Mouse (Mus musculus): ENCODE results near the gene Med12. TPM values are rescaled to one million over a fixed set of nuclear protein-coding genes. Genes with fewer than 3 reads are reported as not detected.

Med12 gene
- total and polyA plus RNA-seq, 2 experiments from 2014 or later: 18.2 to 39.5 TPM

GRCm38 (mm10) chrX:101301654-101302053, 27.8 kb downstream of the Med12 start:
- H3K9me3 ChIP-seq (ENCODE audit: low read length): no peaks in the 10 kb centered on the region
- ATAC-seq (ENCODE audit: low FRiP score) (no peak), DNase-seq (ENCODE audit: low spot score) (no peak)
- H3K4me2 ChIP-seq (ENCODE audit: low read depth, low read length, poor library complexity, severe bottlenecking): peak overlapping the region; percentile 60
- H3K4me3 ChIP-seq (ENCODE audit: low read depth, low read length): peak overlapping the region; percentile 50
- peak overlapping the region; percentile 30; the same call in 1 of the 2 replicates for H3K9ac ChIP-seq (replicated peaks; ENCODE audit: low read length, poor library complexity, severe bottlenecking)
- 0 out of 2 replicates have a peak, but pooled peaks cover 2% of the 10 kb centered on the region for H3K36me3 ChIP-seq (ENCODE audit: insufficient read depth, low read length)
- H3K4me1 ChIP-seq (ENCODE audit: insufficient read depth, low read length): no peaks in the 10 kb centered on the region
- TF ChIP-seq CTCF (IDR thresholded peaks at IDR 0.05): peak; percentile 8; the same call in 1 of the 2 replicates
- H3K27me3 ChIP-seq (ENCODE audit: insufficient read depth, low read length): no peaks in the 10 kb centered on the region
- 56% methylated on average over 9 of the region's 9 CpGs for WGBS
- H3K27ac ChIP-seq (ENCODE audit: low read depth, low read length): 0 out of 2 replicates have a peak overlapping the region, but pooled peaks have one; percentile 77

- no peak for DNase-seq (ENCODE audit: low spot score)
- TF ChIP-seq CTCF (IDR thresholded peaks at IDR 0.05): no peak
- H3K4me2 ChIP-seq (ENCODE audit: low read depth, low read length, poor library complexity, severe bottlenecking): no peak overlapping the region
- no peak overlapping the region for H3K27ac ChIP-seq (ENCODE audit: low read depth, low read length)
- 0 out of 2 replicates have a peak, but pooled peaks cover 4% of the 10 kb centered on the region for H3K36me3 ChIP-seq (ENCODE audit: insufficient read depth, low read length)
- no peak overlapping the region for H3K4me3 ChIP-seq (ENCODE audit: low read depth, low read length)
- H3K27me3 ChIP-seq (ENCODE audit: insufficient read depth, low read length): no peaks in the 10 kb centered on the region
- no peaks in the 10 kb centered on the region for H3K9me3 ChIP-seq (ENCODE audit: low read length)
- no peaks in the 10 kb centered on the region for H3K4me1 ChIP-seq (ENCODE audit: insufficient read depth, low read length)
- no peak overlapping the region for H3K9ac ChIP-seq (replicated peaks; ENCODE audit: low read length, poor library complexity, severe bottlenecking)
- no peak for ATAC-seq (ENCODE audit: low FRiP score)
- 31% methylated on average over 2 of the region's 2 CpGs for WGBS
Observed at GRCm38 (mm10) chrX:101304646-101305045, 30.8 kb downstream of the Med12 start.

GRCm38 (mm10) chrX:101309299-101309698, 35.5 kb downstream of the Med12 start:
- Histone ChIP-seq H3K9me3 (ENCODE audit: low read length) (no peaks in the 10 kb centered on the region), H3K36me3 (ENCODE audit: insufficient read depth, low read length) (0 out of 2 replicates have a peak, but pooled peaks cover 9% of the 10 kb centered on the region), H3K27ac (ENCODE audit: low read depth, low read length) (no peak overlapping the region), H3K4me2 (ENCODE audit: low read depth, low read length, poor library complexity, severe bottlenecking) (no peak overlapping the region), H3K4me1 (ENCODE audit: insufficient read depth, low read length) (no peaks in the 10 kb centered on the region), H3K4me3 (ENCODE audit: low read depth, low read length) (no peak overlapping the region), H3K9ac (replicated peaks; ENCODE audit: low read length, poor library complexity, severe bottlenecking) (no peak overlapping the region), H3K27me3 (ENCODE audit: insufficient read depth, low read length) (no peaks in the 10 kb centered on the region)
- WGBS: 86% methylated on average over 5 of the region's 5 CpGs
- no peak for DNase-seq (ENCODE audit: low spot score)
- TF ChIP-seq CTCF (IDR thresholded peaks at IDR 0.05): no peak
- no peak for ATAC-seq (ENCODE audit: low FRiP score)

- H3K36me3 ChIP-seq (ENCODE audit: insufficient read depth, low read length): 0 out of 2 replicates have a peak, but pooled peaks cover 8% of the 10 kb centered on the region
- no peak for TF ChIP-seq CTCF (IDR thresholded peaks at IDR 0.05)
- ATAC-seq (ENCODE audit: low FRiP score) (peak; percentile 44), DNase-seq (ENCODE audit: low spot score) (peak; percentile 66)
- H3K4me1 ChIP-seq (ENCODE audit: insufficient read depth, low read length): no peaks in the 10 kb centered on the region
- H3K4me3 ChIP-seq (ENCODE audit: low read depth, low read length): no peak overlapping the region
- no peak overlapping the region for H3K27ac ChIP-seq (ENCODE audit: low read depth, low read length)
- no peaks in the 10 kb centered on the region for H3K9me3 ChIP-seq (ENCODE audit: low read length)
- H3K27me3 ChIP-seq (ENCODE audit: insufficient read depth, low read length): no peaks in the 10 kb centered on the region
- H3K4me2 ChIP-seq (ENCODE audit: low read depth, low read length, poor library complexity, severe bottlenecking): no peak overlapping the region
- 18% methylated on average over 6 of the region's 6 CpGs for WGBS
- no peak overlapping the region for H3K9ac ChIP-seq (replicated peaks; ENCODE audit: low read length, poor library complexity, severe bottlenecking)
Observed at GRCm38 (mm10) chrX:101313625-101314359, 40.0 kb downstream of the Med12 start.

- 92% methylated on average over 12 of the region's 12 CpGs for WGBS
- no peak overlapping the region for H3K4me3 ChIP-seq (ENCODE audit: low read depth, low read length)
- no peak for TF ChIP-seq CTCF (IDR thresholded peaks at IDR 0.05)
- no peak overlapping the region for H3K4me2 ChIP-seq (ENCODE audit: low read depth, low read length, poor library complexity, severe bottlenecking)
- no peaks in the 10 kb centered on the region for H3K9me3 ChIP-seq (ENCODE audit: low read length)
- no peaks in the 10 kb centered on the region for H3K4me1 ChIP-seq (ENCODE audit: insufficient read depth, low read length)
- H3K27ac ChIP-seq (ENCODE audit: low read depth, low read length): no peak overlapping the region
- no peak overlapping the region for H3K9ac ChIP-seq (replicated peaks; ENCODE audit: low read length, poor library complexity, severe bottlenecking)
- no peak for ATAC-seq (ENCODE audit: low FRiP score)
- peaks cover 12% of the 10 kb centered on the region for H3K36me3 ChIP-seq (ENCODE audit: insufficient read depth, low read length)
- DNase-seq (ENCODE audit: low spot score): no peak
- no peaks in the 10 kb centered on the region for H3K27me3 ChIP-seq (ENCODE audit: insufficient read depth, low read length)
Observed at GRCm38 (mm10) chrX:101319775-101320174, 45.9 kb downstream of the Med12 start.

Data from midbrain, postnatal 0 days (tissue).